Mouse (Mus musculus): ENCODE results near the gene Lrrc72. TPM values are rescaled to one million over a fixed set of nuclear protein-coding genes. Genes with fewer than 3 reads are reported as not detected.

Lrrc72 gene
- polyA plus RNA-seq, 1 experiment from 2014 or later = not detected

- Histone ChIP-seq H3K4me1 (ENCODE audit: control insufficient read depth, insufficient read depth, low read length) (no peaks in the 10 kb centered on the region; the same call in 1 of the 2 replicates), H3K9me3 (ENCODE audit: control insufficient read depth, low read length) (no peaks in the 10 kb centered on the region), H3K27ac (ENCODE audit: low read depth, low read length) (no peak overlapping the region), H3K36me3 (ENCODE audit: control insufficient read depth, insufficient read depth, low read length) (no peaks in the 10 kb centered on the region), H3K27me3 (ENCODE audit: control insufficient read depth, insufficient read depth, low read length) (no peaks in the 10 kb centered on the region), H3K9ac (ENCODE audit: low read length) (no peak overlapping the region), H3K4me2 (no peak overlapping the region), H3K4me3 (ENCODE audit: low read depth, low read length) (no peak overlapping the region)
- DNase-seq (ENCODE audit: low spot score, missing footprints) = no peak
- 40% methylated on average over 1 of the region's 1 CpGs for WGBS
- ATAC-seq (ENCODE audit: low FRiP score) = no peak
These were observed 87.9 kb downstream of the Lrrc72 start for GRCm38 (mm10) chr12:36165299-36165698.

- Histone ChIP-seq H3K27me3 (ENCODE audit: control insufficient read depth, insufficient read depth, low read length) (no peaks in the 10 kb centered on the region), H3K9me3 (ENCODE audit: control insufficient read depth, low read length) (no peaks in the 10 kb centered on the region), H3K36me3 (ENCODE audit: control insufficient read depth, insufficient read depth, low read length) (no peaks in the 10 kb centered on the region), H3K4me3 (ENCODE audit: low read depth, low read length) (no peak overlapping the region), H3K9ac (ENCODE audit: low read length) (no peak overlapping the region), H3K27ac (ENCODE audit: low read depth, low read length) (no peak overlapping the region), H3K4me2 (no peak overlapping the region), H3K4me1 (ENCODE audit: control insufficient read depth, insufficient read depth, low read length) (no peaks in the 10 kb centered on the region; the same call in 1 of the 2 replicates)
- DNase-seq (ENCODE audit: low spot score, missing footprints) (no peak), ATAC-seq (ENCODE audit: low FRiP score) (no peak)
- whole genome bisulfite sequencing = 87% methylated on average over 7 of the region's 7 CpGs
These were observed 88.9 kb downstream of the Lrrc72 start for GRCm38 (mm10) chr12:36164126-36164791.

Other genes starting within 250 kb of the Lrrc72 start
- 182 and 213 TPM in 2 replicates for gene Tspan13, start 210.9 kb downstream of the Lrrc72 start, polyA plus RNA-seq (2014; fragmentation: Nextera tagmentation; extraction: Ambion mirVana)
- 30.9 and 33.8 TPM in 2 replicates for gene Ankmy2, start 96.3 kb downstream of the Lrrc72 start, polyA plus RNA-seq (2014; fragmentation: Nextera tagmentation; extraction: Ambion mirVana)
- gene Bzw2, start 95.3 kb downstream of the Lrrc72 start, polyA plus RNA-seq (2014; fragmentation: Nextera tagmentation; extraction: Ambion mirVana) = 292 and 312 TPM in 2 replicates
- gene Sostdc1, start 60.7 kb upstream of the Lrrc72 start, polyA plus RNA-seq (2014; fragmentation: Nextera tagmentation; extraction: Ambion mirVana) = 6.4 and 6.6 TPM in 2 replicates
- gene Ispd, start 128.1 kb upstream of the Lrrc72 start, polyA plus RNA-seq (2014; fragmentation: Nextera tagmentation; extraction: Ambion mirVana) = 12.3 and 12.9 TPM in 2 replicates
- 1.1 and 1.7 TPM in 2 replicates for gene D630036H23Rik, start 128.8 kb upstream of the Lrrc72 start, polyA plus RNA-seq (2014; fragmentation: Nextera tagmentation; extraction: Ambion mirVana)